Mouse (Mus musculus) heart, adult 2 months (tissue): ENCODE measurements around the gene Qprt.

Source experiments
- CTCF ChIP-seq: fragments of 200-600 bp; IDR thresholded peaks from 2 replicates; pipeline ENCODE4 v1.8.1; 2022; ENCODE audit warnings: antibody characterized with exemption, mild to moderate bottlenecking, moderate library complexity
- EP300 ChIP-seq: fragments of 200-500 bp; IDR thresholded peaks from 2 replicates; pipeline ENCODE4 v1.6.1; 2011; ENCODE audit warnings: low read depth, low read length, control low read depth; ENCODE audit not compliant: insufficient read depth
- POLR2A ChIP-seq: fragments of 200-500 bp; IDR thresholded peaks from 2 replicates; pipeline ENCODE4 v1.6.1; 2011; ENCODE audit warnings: mild to moderate bottlenecking, low read depth, low read length, control low read depth; ENCODE audit not compliant: insufficient read depth

DNA sequence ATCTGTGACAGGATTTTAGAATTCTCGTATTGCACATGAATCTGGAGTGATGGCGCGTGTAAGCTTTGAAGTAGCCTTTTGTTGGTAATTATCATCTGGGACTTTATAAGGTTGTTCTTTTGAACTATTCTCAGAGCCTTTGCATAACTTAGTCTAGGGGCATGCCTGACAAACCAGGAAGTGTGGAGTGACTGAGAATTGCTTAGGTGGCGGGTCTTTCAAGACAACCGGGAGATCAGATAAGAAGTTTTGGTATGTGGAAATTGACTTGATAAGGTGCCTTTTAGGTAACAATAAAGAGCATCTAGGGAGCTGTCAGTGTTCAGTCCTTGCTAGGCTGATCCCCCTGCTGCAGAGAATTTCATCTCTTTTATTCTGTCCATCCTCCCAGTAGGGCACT, 44.5 kb upstream of the Qprt start:
- TF ChIP-seq POLR2A = no peak
- TF ChIP-seq CTCF = no peak
- TF ChIP-seq EP300 = no peak
